Mouse (Mus musculus): Measurements from ENCODE around the gene Adam15.

The Adam15 gene

DNA sequence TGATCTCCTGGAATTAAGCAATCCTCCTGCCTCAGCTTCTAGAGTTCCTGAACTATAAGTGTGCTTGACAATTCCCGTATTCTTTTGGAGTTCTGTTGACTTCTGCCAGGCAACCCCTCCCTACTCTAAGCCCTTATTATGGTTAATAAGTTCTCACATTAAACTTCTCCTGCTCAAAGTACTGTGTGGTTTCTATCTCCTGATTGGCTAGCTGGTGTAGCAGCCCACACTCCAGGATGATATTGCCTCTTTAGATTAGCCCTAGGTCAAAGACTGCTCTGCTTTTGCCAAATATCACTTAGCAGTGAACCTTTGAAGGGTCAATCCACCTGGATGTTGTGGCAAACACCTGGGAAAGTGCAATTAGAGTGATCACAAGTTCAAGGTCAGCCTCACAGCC lies 49.7 kb downstream of the Adam15 start:
- DNase-seq (ENCODE audit: low spot score in 2 of 2): no peak

DNA sequence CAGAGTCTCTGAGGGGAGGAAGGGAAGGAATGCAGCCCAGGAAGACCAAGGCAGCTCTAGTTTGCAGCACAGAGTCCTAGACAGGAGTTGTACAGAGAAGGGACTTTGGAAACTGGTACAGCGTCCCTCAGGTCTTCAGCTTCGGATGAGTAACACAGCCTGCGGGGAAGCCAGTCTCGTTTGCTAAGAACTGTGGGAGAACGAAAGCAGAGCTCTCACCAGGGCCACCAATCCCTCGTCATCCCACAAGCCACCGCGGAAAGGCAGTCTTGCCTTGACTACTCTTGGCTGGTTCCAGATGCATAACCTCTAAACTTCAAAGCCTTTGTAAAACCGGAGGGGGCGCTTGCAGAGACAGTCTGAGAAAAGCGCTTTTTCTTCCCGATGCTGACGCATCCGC lies 50.3 kb downstream of the Adam15 start:
- no peak for DNase-seq (ENCODE audit: low spot score in 2 of 2)

DNA sequence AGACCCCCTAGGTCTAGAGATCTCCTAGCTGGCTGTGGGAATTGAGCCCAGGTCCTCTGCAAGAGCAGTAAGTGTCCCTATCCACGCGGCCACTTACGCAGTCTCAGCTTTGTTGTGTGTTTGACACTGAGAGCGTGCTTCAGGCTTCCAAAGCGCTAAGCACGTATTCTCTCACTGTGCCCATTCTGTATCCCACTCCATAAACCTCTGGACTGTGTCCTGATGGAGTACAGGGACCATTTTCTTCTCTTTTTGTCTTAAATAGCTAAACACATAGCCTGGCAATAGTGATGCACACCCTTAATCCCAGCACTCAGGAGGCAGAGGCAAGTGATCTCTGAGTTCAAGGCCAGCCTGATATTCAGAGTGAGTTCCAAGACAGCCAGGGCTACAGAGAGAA lies 50.9 kb downstream of the Adam15 start:
- DNase-seq (ENCODE audit: low spot score in 2 of 2): no peak

DNA sequence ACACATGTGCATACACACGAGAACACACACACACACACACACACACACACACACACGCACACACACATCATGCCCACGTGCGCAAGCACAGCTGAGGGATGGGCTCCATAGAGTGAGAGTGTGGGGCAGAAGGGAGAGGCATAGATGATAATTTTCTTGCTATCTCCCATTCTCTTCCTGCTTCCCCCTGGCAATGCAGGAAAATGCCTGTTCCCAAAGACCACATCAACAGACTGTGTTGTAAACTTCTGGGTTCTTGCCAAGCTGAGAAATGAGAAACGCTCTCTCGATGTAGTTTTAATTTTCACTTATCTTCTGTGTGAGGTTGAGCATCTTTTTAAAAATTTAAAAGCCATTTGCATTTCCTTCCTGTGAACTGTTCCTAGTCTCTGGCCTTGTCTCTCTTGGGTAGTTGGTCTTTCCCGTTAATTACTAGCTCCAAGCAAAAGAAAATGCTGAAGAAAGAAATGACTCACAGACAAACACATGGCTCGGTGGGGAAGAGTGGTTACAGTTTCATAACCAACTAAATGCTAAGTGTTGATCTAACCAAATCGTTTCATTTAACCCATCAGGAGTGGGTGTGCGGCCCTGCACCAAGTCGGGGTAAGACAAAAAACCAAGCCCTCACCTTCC lies 52.9 kb downstream of the Adam15 start:
- no peak for DNase-seq (ENCODE audit: low spot score in 2 of 2)

DNA sequence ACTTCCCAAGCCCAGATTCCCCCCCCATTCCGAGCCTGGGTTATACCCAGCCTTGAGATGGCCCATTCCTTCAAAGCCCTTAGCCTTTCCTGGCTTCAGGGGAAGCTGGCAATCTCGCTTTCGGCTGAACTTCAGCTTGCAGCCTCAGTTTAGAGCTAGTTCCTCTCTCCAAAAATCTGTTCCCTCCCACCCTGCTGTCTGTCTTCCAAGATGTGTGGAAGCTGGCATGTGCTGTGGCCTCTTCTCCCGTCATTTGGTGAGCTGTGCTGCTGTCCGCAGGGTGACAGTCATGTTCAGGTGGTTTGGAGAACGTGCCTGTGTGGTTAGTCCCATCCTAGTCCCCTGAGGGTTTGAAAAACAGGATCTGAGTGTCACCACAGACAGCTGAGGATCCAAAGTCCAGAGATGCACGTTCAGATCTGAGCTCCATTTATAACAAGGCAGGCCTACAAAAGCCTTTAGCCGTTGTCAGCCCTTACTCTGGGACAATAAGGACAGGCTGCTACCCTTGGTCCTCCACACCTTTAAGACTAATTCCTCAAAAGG lies 54.0 kb downstream of the Adam15 start:
- DNase-seq (ENCODE audit: low spot score in 2 of 2): no peak

DNA sequence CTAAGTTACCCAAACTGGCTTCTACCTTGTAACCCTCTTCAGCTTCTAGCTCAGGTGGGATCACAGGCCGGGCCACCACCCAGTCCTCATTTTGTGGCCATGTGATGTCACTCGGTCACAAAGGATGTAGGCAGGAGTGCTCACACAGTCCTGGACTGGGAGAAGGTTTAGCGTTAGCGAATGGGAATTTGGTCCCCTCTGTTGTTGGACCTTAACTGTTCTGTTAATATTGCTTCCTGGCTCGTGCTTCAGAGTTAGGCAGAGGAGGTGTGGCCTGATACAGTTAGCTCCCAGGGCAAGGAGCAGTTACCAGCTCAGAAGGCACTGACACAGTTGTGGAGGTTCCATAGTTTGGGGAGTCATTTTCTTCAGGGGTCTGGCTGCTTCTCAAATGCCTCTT lies 55.6 kb downstream of the Adam15 start:
- no peak for DNase-seq (ENCODE audit: low spot score in 2 of 2)

DNA sequence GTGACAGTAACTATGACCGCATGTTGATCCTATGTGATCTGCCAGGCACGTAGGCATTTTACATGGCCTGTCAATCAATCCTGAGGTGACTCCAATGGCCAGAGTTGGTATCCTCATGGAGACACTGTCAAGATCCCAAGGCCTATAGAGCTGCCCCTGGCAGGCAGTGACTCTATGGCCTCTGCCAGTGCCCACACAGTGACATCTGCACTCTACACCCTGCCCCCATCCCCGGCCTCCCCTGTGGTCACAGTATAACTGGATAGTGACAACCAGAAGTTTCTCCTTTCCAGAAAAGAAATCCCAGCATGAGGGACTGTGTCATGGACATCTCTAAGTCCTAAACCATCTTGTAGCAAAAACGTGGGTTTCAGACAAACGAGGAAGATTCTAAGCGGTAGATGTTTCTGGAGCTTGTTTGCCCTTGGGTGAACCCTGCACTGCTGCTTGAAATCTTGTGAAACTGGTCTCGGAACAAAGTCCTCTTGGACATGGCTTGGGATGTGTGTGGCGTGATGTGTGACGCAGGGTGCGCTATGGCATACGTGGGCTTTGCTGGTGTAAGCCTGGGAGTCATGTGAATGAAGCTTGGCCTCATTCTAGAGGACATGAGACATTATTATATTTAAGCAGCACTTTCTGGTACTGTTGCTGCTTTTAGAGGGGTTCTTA lies 56.4 kb downstream of the Adam15 start:
- no peak for DNase-seq (ENCODE audit: low spot score in 2 of 2)

DNA sequence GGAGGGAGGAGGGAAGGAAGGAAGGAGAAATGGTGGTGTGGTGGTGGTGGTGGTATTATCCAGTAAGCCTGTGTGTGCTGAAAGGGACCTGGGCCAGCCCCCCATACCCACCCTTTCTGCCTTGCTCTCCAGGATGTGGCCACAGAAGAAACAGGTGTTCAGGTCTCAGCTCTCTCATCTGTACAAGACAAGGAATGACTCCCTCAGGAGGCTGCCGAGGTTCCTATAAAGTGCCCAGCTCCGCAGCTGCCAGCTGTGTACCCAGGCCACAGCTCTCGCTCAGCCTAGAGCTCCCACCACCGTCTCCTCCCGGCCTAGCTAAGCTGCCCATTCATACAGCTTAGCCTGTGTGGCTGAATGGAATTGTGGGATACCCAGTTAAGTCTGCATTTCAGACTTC lies 57.5 kb downstream of the Adam15 start:
- no peak for DNase-seq (ENCODE audit: low spot score in 2 of 2)

DNA sequence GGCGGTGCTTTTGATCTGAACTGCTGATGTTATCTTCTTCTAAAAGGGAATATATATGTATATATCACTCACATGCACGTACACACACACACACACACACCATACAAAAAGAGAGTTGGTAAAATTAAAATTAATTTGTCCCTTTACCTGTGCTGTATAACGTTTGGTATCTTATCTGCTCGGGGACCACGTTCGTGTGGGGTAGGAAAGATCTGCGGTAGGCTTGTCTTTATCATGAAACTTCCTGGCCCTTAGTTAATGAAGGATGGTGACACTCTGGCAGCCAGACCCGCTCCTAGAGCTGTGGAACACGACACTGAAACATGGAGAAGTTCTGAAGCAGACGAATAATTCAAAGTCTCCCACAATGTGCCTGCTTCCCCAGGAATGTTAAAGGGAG lies 57.9 kb downstream of the Adam15 start:
- no peak for DNase-seq (ENCODE audit: low spot score in 2 of 2)
